Mouse (Mus musculus) heart, embryonic 11.5 days (tissue): Measurements from ENCODE around the gene Celsr2. TPM values are rescaled to one million over a fixed set of nuclear protein-coding genes. Genes with fewer than 3 reads are reported as not detected.

Source experiments
- ATAC-seq: fragments of 200-750 bp; cut with Nextera tagmentation; replicated peaks from 2 replicates; pipeline ENCODE4 v1.8.0; 2017; ENCODE audit warnings: moderate library complexity; ENCODE audit not compliant: insufficient number of reproducible peaks, low FRiP score, low TSS enrichment
- H3K27ac ChIP-seq: fragments of 300-500 bp; sonication (generic); 2 replicates; pipeline ENCODE4 v1.5.1; 2014; ENCODE audit warnings: mild to moderate bottlenecking, low read depth, low read length
- H3K27me3 ChIP-seq: fragments of 300-500 bp; sonication (generic); 2 replicates; pipeline ENCODE4 v1.6.1; 2014; ENCODE audit warnings: mild to moderate bottlenecking, low read length, mixed read lengths; ENCODE audit not compliant: control insufficient read depth, insufficient read depth
- H3K36me3 ChIP-seq: fragments of 300-500 bp; sonication (generic); 2 replicates; pipeline ENCODE4 v1.6.1; 2014; ENCODE audit warnings: mild to moderate bottlenecking, low read length, moderate library complexity, mixed read lengths; ENCODE audit not compliant: control insufficient read depth, insufficient read depth
- H3K4me1 ChIP-seq: fragments of 300-500 bp; sonication (generic); 2 replicates; pipeline ENCODE4 v1.6.1; 2014; ENCODE audit warnings: low read length; ENCODE audit not compliant: control insufficient read depth, insufficient read depth
- H3K4me2 ChIP-seq: fragments of 300-500 bp; sonication (generic); 2 replicates; pipeline ENCODE4 v1.6.1; 2014; ENCODE audit warnings: mild to moderate bottlenecking, moderate library complexity
- H3K4me3 ChIP-seq: fragments of 300-500 bp; sonication (generic); 2 replicates; pipeline ENCODE4 v1.5.1; 2014; ENCODE audit warnings: low read depth, low read length
- H3K9ac ChIP-seq: fragments of 300-500 bp; sonication (generic); 2 replicates; pipeline ENCODE4 v1.6.1; 2014; ENCODE audit warnings: mild to moderate bottlenecking, low read depth, low read length, moderate library complexity
- H3K9me3 ChIP-seq: fragments of 300-500 bp; sonication (generic); replicated peaks from 2 replicates; pipeline ENCODE4 v1.6.1; 2016; ENCODE audit warnings: low read length; ENCODE audit not compliant: control insufficient read depth
- WGBS: fragments of 180-500 bp; shearing (Covaris S2); extraction: QIAGEN DNeasy Blood & Tissue Kit; methylation state at CpG from one replicate; pipeline ENCODE4 v1.1.7; 2014; ENCODE audit not compliant: insufficient replicate concordance; 5-methylcytosine and 5-hydroxymethylcytosine counted together
- polyA plus RNA-seq: library from polyadenylated mRNA; unstranded; fragments of >200 nt; fragmentation: Nextera tagmentation; extraction: Ambion mirVana; gene quantifications from 2 replicates; pipeline ENCODE4 v1.2.1, GENCODE M21; 2014

Celsr2 gene
- polyA plus RNA-seq, 1 experiment from 2014 or later = 3.7 TPM

DNA sequence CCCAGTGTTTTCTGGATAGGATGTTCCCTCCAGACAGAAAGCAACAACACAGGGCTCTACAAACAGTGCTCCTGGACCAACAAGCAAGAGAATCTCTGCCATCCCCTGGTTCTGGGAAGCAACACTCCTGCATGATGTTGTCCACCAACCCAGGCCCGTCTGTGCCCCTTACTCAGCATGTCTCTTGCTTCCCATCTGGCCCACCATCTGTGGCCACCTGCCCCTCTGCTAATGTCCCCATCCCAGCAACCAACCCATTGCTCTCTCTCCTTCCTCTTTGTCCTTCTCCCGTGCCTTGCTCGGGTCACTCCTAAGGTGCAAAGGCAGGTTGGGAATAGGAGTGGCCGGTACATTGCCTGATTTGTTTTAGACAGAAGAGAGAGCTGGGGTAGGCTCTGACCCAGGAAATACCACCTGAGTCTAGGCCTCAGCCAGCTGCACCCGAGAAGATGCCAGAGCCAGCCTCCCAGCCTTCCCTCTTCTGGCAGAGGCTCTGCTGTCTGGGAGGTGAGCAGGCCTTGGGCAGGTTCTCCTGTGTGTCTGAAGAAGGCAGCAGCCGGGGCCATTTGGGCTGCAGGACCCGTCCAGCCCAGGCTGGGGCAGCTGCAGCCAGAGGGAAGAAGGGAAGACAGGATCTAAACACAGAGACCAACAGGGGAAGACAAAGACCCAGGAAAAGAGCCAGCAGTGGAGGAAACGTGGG is 5.5 kb downstream of the Celsr2 start:
- H3K36me3 ChIP-seq = peaks cover 5% of the 10 kb centered on the region; the same call in 1 of the 2 replicates
- no peak overlapping the region for H3K4me3 ChIP-seq
- no peak overlapping the region for H3K9ac ChIP-seq
- H3K4me1 ChIP-seq = peaks cover under 1% of the 10 kb centered on the region
- ATAC-seq = no peak
- no peak overlapping the region for H3K4me2 ChIP-seq
- WGBS = 50% methylated on average over 8 of the region's 8 CpGs
- peaks cover 7% of the 10 kb centered on the region for H3K27me3 ChIP-seq
- H3K27ac ChIP-seq = no peak overlapping the region
- H3K9me3 ChIP-seq = peaks cover 4% of the 10 kb centered on the region; the same call in 1 of the 2 replicates

- Histone ChIP-seq H3K4me2 (no peak overlapping the region), H3K9me3 (no peaks in the 10 kb centered on the region), H3K9ac (no peak overlapping the region), H3K27me3 (peaks cover 5% of the 10 kb centered on the region), H3K4me1 (no peaks in the 10 kb centered on the region), H3K36me3 (peaks cover 5% of the 10 kb centered on the region; the same call in 1 of the 2 replicates), H3K27ac (no peak overlapping the region), H3K4me3 (no peak overlapping the region)
- no peak for ATAC-seq
- 82% methylated on average over 8 of the region's 8 CpGs for WGBS
These were observed 6.8 kb downstream of the Celsr2 start for GRCm38 (mm10) chr3:108408517-108409008.

DNA sequence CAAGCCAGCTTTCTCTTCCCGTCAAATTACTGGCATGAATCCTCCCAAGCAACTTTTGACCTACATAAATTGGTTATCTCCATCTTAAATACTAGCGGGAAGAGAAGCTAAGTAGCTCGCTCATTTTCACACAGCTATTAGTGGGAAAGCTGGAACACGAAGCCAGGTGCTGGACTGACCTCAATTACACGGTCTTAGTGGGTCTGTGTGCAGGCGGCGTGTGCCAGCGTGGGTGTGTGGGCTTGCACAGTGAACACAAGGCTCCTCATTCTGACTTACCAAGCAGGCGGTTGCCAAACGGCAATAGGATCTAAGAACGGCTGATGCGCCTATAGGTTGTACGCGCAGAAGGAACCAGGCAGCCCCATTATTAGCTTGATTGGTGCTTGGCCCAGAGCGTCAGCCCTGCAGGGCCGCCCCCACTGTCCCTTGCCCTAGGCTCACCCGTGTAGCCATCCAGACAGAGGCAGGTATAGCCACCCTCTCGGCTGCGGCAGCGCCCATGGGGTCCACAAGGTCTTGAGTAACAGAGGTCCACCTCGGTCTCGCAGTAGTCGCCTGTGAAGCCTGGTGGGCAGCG is 9.0 kb downstream of the Celsr2 start:
- no peak for ATAC-seq
- no peak overlapping the region for H3K27ac ChIP-seq
- no peaks in the 10 kb centered on the region for H3K9me3 ChIP-seq
- 84% methylated on average over 24 of the region's 24 CpGs for WGBS
- H3K36me3 ChIP-seq = peaks cover 2% of the 10 kb centered on the region; the same call in 1 of the 2 replicates
- no peak overlapping the region for H3K4me2 ChIP-seq
- no peak overlapping the region for H3K4me3 ChIP-seq
- peaks cover 7% of the 10 kb centered on the region for H3K27me3 ChIP-seq
- H3K4me1 ChIP-seq = peaks cover 4% of the 10 kb centered on the region; the same call in 1 of the 2 replicates
- no peak overlapping the region for H3K9ac ChIP-seq

DNA sequence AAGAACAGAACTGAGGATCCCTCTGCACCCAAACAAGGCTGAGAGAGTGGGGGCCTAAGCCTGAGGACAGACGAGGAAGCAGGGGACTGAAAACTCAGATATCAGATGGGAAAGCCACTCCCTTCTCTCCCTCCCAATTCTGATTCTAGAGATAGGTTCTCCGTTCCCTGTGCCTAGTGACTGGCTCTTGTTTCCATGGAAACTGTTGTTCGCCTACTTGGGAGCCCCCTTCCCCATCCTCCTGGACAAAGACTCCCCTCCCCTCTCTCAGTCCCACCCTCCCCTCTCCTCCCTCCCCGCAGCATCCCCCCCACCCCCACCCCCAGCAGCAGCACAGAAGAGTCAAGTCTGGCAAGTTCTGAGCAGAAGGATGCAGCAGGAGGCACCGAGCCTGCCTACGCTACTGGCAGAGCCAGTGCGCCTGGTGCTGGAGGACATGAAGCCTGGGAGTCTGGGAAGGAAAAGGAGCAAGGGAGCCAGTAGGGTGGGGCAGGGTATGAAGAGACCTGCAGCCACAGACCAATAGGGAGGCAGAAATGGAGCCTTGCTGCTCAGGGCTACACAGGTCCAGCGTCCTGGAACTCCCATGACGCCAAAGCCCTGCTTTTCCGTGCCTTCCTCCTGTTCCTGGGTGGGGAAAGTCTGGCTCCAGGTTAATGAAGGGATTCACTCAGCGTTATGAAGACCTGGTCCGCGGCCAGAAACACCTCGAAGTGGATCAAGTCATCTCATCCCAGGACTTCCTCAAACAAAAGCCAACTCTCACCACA is 9.6 kb downstream of the Celsr2 start:
- WGBS = 45% methylated on average over 14 of the region's 14 CpGs
- Histone ChIP-seq H3K4me2 (no peak overlapping the region), H3K9ac (no peak overlapping the region)

GRCm38 (mm10) chr3:108402528-108402920 is 12.8 kb downstream of the Celsr2 start:
- Histone ChIP-seq H3K4me3 (no peak overlapping the region), H3K4me2 (no peak overlapping the region), H3K9ac (no peak overlapping the region), H3K27me3 (peaks cover 10% of the 10 kb centered on the region), H3K27ac (no peak overlapping the region), H3K9me3 (no peaks in the 10 kb centered on the region), H3K4me1 (peaks cover 4% of the 10 kb centered on the region; the same call in 1 of the 2 replicates), H3K36me3 (peaks cover 2% of the 10 kb centered on the region; the same call in 1 of the 2 replicates)
- 83% methylated on average over 15 of the region's 15 CpGs for WGBS
- ATAC-seq = no peak

More for the DNA sequence above, 9.6 kb downstream of the Celsr2 start:
- Histone ChIP-seq H3K27me3 (peaks cover 7% of the 10 kb centered on the region), H3K4me3 (no peak overlapping the region), H3K36me3 (peaks cover 2% of the 10 kb centered on the region; the same call in 1 of the 2 replicates), H3K9me3 (no peaks in the 10 kb centered on the region), H3K27ac (no peak overlapping the region), H3K4me1 (peaks cover 4% of the 10 kb centered on the region; the same call in 1 of the 2 replicates)
- ATAC-seq = no peak

GRCm38 (mm10) chr3:108401692-108402527 is 13.4 kb downstream of the Celsr2 start:
- H3K27ac ChIP-seq = no peak overlapping the region
- H3K4me1 ChIP-seq = peaks cover 4% of the 10 kb centered on the region; the same call in 1 of the 2 replicates
- H3K9ac ChIP-seq = peak overlapping the region; percentile 39
- no peaks in the 10 kb centered on the region for H3K9me3 ChIP-seq
- H3K4me3 ChIP-seq = no peak overlapping the region
- H3K36me3 ChIP-seq = peaks cover 2% of the 10 kb centered on the region; the same call in 1 of the 2 replicates
- peaks cover 10% of the 10 kb centered on the region for H3K27me3 ChIP-seq
- 33% methylated on average over 22 of the region's 22 CpGs for WGBS
- peak overlapping the region; percentile 52 for H3K4me2 ChIP-seq
- peak; percentile 77 for ATAC-seq

- no peaks in the 10 kb centered on the region for H3K36me3 ChIP-seq
- 71% methylated on average over 5 of the region's 5 CpGs for WGBS
- H3K27ac ChIP-seq = no peak overlapping the region
- no peak overlapping the region for H3K9ac ChIP-seq
- no peak overlapping the region for H3K4me2 ChIP-seq
- H3K4me3 ChIP-seq = no peak overlapping the region
- H3K9me3 ChIP-seq = no peaks in the 10 kb centered on the region
- H3K4me1 ChIP-seq = peaks cover 4% of the 10 kb centered on the region; the same call in 1 of the 2 replicates
- H3K27me3 ChIP-seq = peaks cover 5% of the 10 kb centered on the region
- ATAC-seq = no peak
These were observed 14.9 kb downstream of the Celsr2 start for GRCm38 (mm10) chr3:108400442-108400841.
